Mouse (Mus musculus) layer of hippocampus, adult 18-20 months (tissue): ENCODE measurements at regions not wholly inside any gene's neighbourhood (a gene's known extent, or its start where the extent isn't known, plus 50 kb on each side); places are given as distances from the start of the nearest gene placed in this dataset.

Source experiments
- DNase-seq, 2 experiments: peaks; one replicate each; pipeline ENCODE4 v3.0.0; 2022; ENCODE audit warnings: low spot score in 2 of 2

- DNase-seq: no peak
These were observed 152.7 kb upstream of the N4bp1 start for GRCm38 (mm10) chr8:87037620-87038380.

DNA sequence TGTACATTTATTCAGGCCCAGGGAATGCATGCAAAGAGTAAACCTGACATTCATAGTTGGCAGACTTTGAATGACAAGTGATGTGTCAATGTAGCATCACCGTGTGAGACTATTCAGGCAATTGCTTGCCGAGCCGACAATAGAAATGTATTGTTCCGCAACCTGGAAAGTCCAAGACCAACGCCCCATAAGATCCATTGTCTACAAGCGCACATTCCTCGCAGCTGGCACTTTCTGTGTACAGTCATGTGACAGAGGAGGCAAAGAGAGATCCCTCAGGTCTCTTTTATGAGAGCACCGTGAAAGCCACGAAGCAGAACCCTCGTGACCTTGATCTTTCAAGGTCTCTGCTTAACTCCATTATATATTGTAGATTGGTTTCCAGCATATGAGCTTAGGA, 150.9 kb upstream of the N4bp1 start:
- no peak for DNase-seq

DNA sequence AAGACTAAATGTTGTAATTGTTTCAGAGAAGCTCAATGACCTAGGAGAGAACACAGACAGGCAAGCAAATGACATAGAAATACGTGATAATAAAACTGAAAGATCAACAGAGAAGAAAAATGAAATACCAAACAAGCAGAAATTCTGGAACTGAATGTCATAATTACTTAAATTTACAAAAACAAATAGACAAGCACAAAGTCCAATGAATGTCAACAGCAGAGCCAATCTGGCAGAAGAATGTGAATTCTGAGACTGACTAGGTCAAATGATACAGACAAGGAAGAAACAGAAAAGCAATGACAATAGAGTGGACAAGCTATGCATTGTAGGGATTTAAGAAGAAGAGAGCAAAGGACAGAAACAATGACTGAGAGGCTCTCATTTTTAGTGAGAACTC, 143.1 kb upstream of the N4bp1 start:
- DNase-seq: no peak

DNA sequence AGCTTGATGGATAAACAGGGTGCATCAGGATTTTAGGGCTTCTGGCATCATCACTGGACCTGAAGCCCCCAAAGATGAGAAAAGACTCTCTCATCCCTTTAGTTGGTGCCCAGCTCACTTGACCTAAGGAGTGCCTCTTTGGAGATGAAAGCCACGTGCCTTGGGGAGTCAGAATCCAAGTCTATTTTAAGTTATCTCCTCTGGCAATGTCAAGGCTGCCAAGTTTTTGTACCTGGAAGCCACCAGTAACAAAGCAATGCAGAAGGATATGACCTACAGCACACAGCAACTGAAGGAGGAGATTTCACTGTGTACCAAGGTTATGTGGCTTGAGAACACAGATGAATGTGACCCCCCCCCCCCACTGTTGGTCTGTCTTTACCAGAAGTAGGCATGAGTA, 140.9 kb upstream of the N4bp1 start:
- no peak for DNase-seq

- DNase-seq: no peak
These were observed 134.7 kb upstream of the N4bp1 start for GRCm38 (mm10) chr8:87019795-87020194.

GRCm38 (mm10) chr8:86975546-86975945, 90.5 kb upstream of the N4bp1 start:
- DNase-seq: no peak

- no peak for DNase-seq
These were observed 86.7 kb upstream of the N4bp1 start for GRCm38 (mm10) chr8:86971736-86972135.

DNA sequence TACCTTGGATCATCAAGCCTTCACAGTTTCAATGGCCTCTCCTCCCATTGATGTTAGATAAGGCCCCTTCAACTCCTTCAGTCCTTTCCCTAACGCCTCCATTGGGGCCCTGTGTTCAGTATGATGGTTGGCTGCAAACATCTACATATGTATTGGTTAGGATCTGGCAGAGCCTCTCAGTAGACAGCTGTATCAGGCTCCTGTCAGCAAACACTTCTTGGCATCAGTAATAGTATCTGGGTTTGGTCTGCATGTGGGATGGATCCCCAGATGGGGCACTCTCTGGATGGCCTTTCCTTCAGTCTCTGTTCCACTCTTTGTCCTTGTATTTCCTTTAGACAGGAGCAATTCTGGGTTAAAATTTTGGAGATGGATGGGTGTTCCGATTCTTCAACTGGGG, 84.0 kb upstream of the N4bp1 start:
- DNase-seq: no peak

DNA sequence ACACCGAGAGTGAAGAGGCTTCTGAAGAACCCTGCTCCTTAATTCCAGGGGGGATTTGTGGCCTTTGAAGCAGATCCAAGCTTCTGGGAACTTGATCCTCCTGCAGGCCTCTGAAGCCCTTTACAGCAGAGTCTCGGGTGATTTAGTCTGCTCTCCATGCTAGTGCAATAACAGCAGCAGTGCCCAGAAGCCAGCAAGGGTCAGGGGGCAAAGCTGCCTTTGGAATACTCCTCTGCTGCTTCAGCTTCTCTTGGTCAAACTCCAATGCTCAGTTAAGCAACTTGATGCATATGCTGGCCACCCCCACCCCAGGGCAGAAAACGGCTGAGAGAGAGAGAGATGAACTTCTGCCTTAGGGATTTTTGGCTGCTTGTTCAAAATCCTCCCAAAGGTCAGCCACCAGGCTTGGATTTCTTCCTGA, 82.8 kb upstream of the N4bp1 start:
- DNase-seq: no peak

GRCm38 (mm10) chr8:86961218-86962195, 76.4 kb upstream of the N4bp1 start:
- DNase-seq: no peak
